Mouse (Mus musculus): Measurements from ENCODE around the gene Sptbn1. TPM values are rescaled to one million over a fixed set of nuclear protein-coding genes. Genes with fewer than 3 reads are reported as not detected.

Sptbn1 gene
- total RNA-seq, 2 experiments from 2014 or later: 527 to 592 TPM

- DNase-seq: no peak
- intact Hi-C loops (cut with DNase I): no loop called here
Measured at GRCm38 (mm10) chr11:30182716-30183411, 85.1 kb downstream of the Sptbn1 start.

DNA sequence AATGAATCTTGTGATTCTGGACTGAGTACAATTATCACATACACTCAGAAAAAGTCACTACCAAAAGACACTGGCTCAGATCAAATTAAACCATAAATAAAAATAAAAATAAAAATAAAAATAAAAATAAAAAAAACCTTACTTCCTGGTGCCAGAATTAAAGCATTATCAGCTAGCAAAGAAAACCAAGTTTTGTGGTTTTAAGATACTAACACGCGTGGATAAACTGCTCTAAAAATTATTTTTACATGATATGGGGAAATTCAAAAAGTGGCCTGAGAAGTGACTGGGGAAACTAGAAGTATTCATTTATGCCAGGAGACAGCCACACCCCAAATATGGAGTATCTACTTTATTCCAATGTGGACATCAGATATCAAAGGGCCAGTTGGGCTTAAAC is 89.8 kb downstream of the Sptbn1 start:
- intact Hi-C loops (cut with DNase I): no loop called here
- no peak for DNase-seq

DNA sequence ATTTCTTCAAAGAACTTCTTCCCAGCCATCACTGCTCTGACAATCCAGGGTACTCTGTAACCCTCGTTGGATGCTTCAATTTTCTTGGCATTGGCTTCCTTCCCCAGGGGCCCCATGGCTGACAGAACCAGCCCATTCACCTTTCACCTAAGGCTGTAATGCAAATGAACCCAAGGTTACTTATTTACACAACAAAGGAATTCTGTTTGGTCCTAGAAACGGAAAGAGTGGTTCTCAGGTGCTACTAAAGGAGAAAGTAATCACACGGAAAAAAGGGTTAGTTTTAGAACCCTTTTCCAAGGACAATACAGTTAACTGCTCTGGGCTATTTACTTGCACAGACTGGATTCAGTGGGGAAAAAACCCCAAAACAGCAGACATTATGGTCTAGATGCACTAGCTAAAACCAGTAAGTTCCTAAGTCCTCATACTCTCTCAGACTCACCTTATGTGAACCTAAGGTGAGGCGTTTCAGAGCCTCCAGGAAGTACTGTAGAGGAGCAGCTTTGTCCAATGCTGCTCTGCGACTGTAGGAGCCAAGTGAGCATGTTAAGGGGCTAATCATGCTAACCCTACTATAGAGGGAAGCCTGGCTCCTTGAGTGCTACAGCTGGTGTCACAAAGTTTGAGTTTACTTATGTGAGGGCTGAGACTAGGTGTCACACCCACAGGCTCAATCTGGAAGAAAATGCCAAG is 90.7 kb downstream of the Sptbn1 start:
- intact Hi-C loops (cut with DNase I): no loop called here
- no peak for DNase-seq

GRCm38 (mm10) chr11:30176111-30176510 is 91.9 kb downstream of the Sptbn1 start:
- no peak for DNase-seq
- intact Hi-C loops (cut with DNase I): no loop called here

- no peak for DNase-seq
- intact Hi-C loops (cut with DNase I): no loop called here
Measured at GRCm38 (mm10) chr11:30175623-30176022, 92.4 kb downstream of the Sptbn1 start.

- no peak for DNase-seq
- intact Hi-C loops (cut with DNase I): no loop called here
Measured at GRCm38 (mm10) chr11:30171586-30172178, 96.3 kb downstream of the Sptbn1 start.

- DNase-seq: no peak
- intact Hi-C loops (cut with DNase I): no loop called here
Measured at GRCm38 (mm10) chr11:30171184-30171583, 96.8 kb downstream of the Sptbn1 start.

DNA sequence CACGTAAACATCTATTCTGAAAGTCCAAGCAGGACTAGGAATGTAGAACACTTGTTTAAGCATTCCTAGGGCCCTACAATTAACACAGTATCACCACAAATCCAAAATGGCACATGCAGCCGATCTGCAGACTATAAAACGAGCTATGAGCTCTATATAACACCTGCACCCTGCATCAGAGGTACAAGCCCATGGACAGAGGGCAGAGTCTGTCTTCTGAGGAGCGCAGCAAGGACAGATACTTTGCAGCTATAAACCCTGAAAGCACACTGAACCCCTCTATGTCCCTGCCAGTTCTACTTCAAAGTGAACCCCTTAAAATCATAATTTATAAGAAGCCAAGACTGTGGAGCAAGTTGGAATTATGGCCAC is 101.4 kb downstream of the Sptbn1 start:
- no peak for DNase-seq
- intact Hi-C loops (cut with DNase I): loop anchor here (2.0 kb wide), 2 partner anchors 18 to 30 kb away; no protein-coding TSS in a partner anchor

GRCm38 (mm10) chr11:30165861-30166550 is 102.0 kb downstream of the Sptbn1 start:
- intact Hi-C loops (cut with DNase I): loop anchor here (2.0 kb wide), 2 partner anchors 19 to 31 kb away; no protein-coding TSS in a partner anchor
- DNase-seq: no peak

- intact Hi-C loops (cut with DNase I): loop anchor here (5.0 kb wide), 2 partner anchors 98 to 203 kb away; no protein-coding TSS in a partner anchor
- no peak for DNase-seq
Measured at GRCm38 (mm10) chr11:30164515-30165214, 103.3 kb downstream of the Sptbn1 start.

GRCm38 (mm10) chr11:30163870-30164269 is 104.1 kb downstream of the Sptbn1 start:
- no peak for DNase-seq
- intact Hi-C loops (cut with DNase I): loop anchor here (5.0 kb wide), 2 partner anchors 98 to 203 kb away; no protein-coding TSS in a partner anchor

- intact Hi-C loops (cut with DNase I): loop anchor here (5.0 kb wide), 2 partner anchors 99 to 204 kb away; no protein-coding TSS in a partner anchor
- no peak for DNase-seq
Measured at GRCm38 (mm10) chr11:30163081-30163480, 104.9 kb downstream of the Sptbn1 start.

DNA sequence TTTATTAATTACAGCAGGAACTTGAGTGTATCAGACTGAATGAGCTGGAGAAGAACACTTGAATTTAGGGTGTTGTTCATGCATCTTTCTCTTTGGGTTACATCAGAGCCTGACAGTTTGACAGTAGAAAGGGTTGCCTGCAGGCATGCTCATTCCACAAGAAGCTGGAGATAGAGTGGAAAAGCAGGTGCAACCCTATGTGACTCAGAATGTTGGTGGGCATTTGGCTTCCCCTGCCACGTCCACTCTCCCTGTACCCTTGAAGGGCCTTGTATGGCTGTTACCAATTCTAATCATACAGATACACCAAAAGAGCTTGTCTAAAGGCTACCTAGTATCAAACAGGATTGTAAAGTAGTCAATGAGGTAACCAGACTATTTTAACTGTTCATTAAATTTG is 106.2 kb downstream of the Sptbn1 start:
- intact Hi-C loops (cut with DNase I): loop anchor here (1.0 to 5.0 kb wide), 4 partner anchors 37 to 206 kb away; no protein-coding TSS in a partner anchor
- DNase-seq: no peak

DNA sequence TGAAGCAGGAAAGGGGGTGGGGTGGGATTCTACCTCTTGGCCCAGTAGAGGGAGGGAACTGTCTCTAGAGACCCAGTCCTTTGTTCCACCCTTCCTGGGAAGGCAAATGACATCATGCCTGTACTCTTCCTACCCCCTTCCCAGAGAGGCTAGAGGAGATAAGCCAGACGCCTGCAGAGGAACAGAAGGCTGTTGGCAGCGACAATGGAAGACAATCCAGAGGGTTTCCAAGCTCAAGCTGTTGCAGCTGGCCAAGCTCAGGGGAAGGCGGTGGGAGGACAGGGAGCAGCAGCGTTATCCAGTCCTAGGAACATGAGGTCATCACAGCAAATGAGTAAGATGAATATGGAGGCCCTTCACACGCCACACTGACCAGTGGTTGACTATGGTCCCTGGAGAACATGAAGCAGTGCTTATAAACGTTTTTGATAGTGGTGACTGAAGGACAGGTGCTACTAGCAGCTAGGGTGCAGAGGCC is 106.8 kb downstream of the Sptbn1 start:
- intact Hi-C loops (cut with DNase I): loop anchor here (1.0 to 5.0 kb wide), 4 partner anchors 37 to 206 kb away; no protein-coding TSS in a partner anchor
- DNase-seq: peak; percentile 79 to 84

DNA sequence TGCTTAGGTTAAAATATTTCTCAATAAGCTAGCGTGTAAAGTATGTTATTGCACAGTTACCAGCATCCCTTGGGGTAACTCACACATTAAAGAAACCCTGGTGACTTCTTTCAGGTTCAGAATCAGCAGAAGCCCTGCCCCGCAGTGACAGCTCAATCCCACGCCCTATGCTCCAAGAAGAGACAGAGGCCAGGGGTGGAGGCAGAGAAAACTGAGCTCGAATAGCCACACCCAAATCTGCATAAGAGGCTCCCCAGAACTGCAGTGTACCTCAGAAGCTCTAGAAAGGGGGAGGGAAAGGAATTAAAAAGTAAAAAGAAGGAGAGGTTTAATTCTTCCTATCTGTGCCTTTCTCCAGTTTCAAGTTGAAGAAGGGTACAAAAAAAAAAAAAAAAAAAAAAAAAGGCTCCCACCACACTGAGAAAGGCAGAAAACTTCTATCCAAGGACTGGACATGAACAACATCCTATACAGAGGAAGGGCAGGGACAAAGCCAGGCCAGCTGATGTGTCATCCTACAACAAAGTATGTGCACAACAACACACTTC is 107.3 kb downstream of the Sptbn1 start:
- intact Hi-C loops (cut with DNase I): loop anchor here (1.0 to 5.0 kb wide), 4 partner anchors 38 to 207 kb away; no protein-coding TSS in a partner anchor
- peak in 1 of 2 experiments; percentile 34 for DNase-seq

DNA sequence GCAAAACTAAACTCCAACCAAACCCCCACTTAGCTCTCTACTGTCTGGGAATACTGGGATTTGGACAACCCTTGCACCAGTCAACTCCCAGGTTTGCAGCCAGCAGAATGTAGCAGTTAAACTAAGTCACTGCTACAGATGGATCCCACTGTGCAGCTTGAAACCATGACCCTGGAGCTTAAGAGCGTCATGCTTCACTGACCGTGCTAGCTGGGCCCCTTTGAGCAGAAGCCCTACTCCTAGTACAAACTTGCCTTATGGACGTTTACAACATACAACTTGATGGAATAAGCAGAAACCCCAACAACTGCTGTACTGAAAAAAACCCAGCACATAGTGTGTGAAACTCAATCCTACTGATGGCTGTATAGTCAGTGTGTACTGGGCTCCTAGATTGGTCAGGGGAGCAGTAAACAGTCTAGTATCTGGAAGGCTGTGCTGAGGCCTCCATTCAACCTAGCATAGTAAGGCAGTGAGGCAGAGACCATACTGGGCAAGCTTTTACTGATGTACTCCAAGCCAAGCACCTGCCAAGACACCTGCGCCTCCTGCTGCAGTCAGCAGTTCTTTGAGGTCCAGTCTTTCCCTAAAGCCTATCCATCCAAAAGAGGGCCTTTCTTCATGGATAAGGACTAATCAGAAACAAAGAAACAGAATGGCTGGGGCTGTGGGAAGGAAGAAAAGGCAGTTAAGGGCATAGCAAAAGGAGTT is 108.3 kb downstream of the Sptbn1 start:
- peak in 1 of 2 experiments; percentile 3 for DNase-seq
- intact Hi-C loops (cut with DNase I): loop anchor here (2.0 to 5.0 kb wide), 3 partner anchors 49 to 208 kb away; no protein-coding TSS in a partner anchor

GRCm38 (mm10) chr11:30158028-30158700 is 109.8 kb downstream of the Sptbn1 start:
- peak in 1 of 2 experiments; percentile 14 for DNase-seq
- intact Hi-C loops (cut with DNase I): no loop called here

- intact Hi-C loops (cut with DNase I): no loop called here
- DNase-seq: peak in 1 of 2 experiments; percentile 29
Measured at GRCm38 (mm10) chr11:30155887-30156286, 112.1 kb downstream of the Sptbn1 start.
